Mouse (Mus musculus) stomach, postnatal 0 days (tissue): Measurements from ENCODE around the gene Tcaf3. TPM values are rescaled to one million over a fixed set of nuclear protein-coding genes. Genes with fewer than 3 reads are reported as not detected.

Experiments
- ATAC-seq: fragments of 200-750 bp; cut with Nextera tagmentation; 2 replicates; pipeline ENCODE4 v1.8.0; 2017; ENCODE audit not compliant: low FRiP score, low TSS enrichment
- DNase-seq: peaks from one replicate; pipeline ENCODE4 v3.0.0-alpha.2; 2016; ENCODE audit warnings: low spot score
- H3K27ac ChIP-seq: fragments of 300-500 bp; sonication (generic); replicated peaks from 2 replicates; pipeline ENCODE4 v1.5.1; 2014; ENCODE audit warnings: mild to moderate bottlenecking, control low read depth
- H3K27me3 ChIP-seq: fragments of 300-500 bp; sonication (generic); 2 replicates; pipeline ENCODE4 v1.6.1; 2014; ENCODE audit warnings: low read length; ENCODE audit not compliant: control insufficient read depth, insufficient read depth
- H3K36me3 ChIP-seq: fragments of 300-500 bp; sonication (generic); 2 replicates; pipeline ENCODE4 v1.6.1; 2014; ENCODE audit warnings: low read length, mixed read lengths; ENCODE audit not compliant: control insufficient read depth, insufficient read depth
- H3K4me1 ChIP-seq: fragments of 300-500 bp; sonication (generic); replicated peaks from 2 replicates; pipeline ENCODE4 v1.6.1; 2014; ENCODE audit warnings: antibody characterized with exemption; ENCODE audit not compliant: control insufficient read depth, insufficient read depth
- H3K4me2 ChIP-seq: fragments of 300-500 bp; sonication (generic); replicated peaks from 2 replicates; pipeline ENCODE4 v1.6.1; 2014; ENCODE audit warnings: low read depth, mild to moderate bottlenecking, control low read depth, moderate library complexity
- H3K4me3 ChIP-seq: fragments of 300-500 bp; sonication (generic); 2 replicates; pipeline ENCODE4 v1.5.1; 2014; ENCODE audit warnings: low read depth, low read length, control low read depth
- H3K9ac ChIP-seq: fragments of 300-500 bp; sonication (generic); 2 replicates; pipeline ENCODE4 v1.6.1; 2014; ENCODE audit warnings: mild to moderate bottlenecking, low read length, control low read depth, mixed read lengths
- H3K9me3 ChIP-seq: fragments of 300-500 bp; sonication (generic); 2 replicates; pipeline ENCODE4 v1.6.1; 2016; ENCODE audit warnings: low read length; ENCODE audit not compliant: control insufficient read depth
- CTCF ChIP-seq: IDR thresholded peaks from 2 replicates; pipeline ENCODE4 v1.5.1; 2016; ENCODE audit warnings: antibody characterized with exemption, low read depth, mild to moderate bottlenecking, moderate library complexity
- EP300 ChIP-seq: optimal IDR thresholded peaks from 2 replicates; pipeline ENCODE3; 2016; ENCODE audit warnings: antibody characterized with exemption
- WGBS: fragments of 180-500 bp; shearing (Covaris S2); extraction: QIAGEN DNeasy Blood & Tissue Kit; methylation state at CpG from one replicate; pipeline ENCODE4 v1.1.7; 2014; 5-methylcytosine and 5-hydroxymethylcytosine counted together
- polyA plus RNA-seq: library from polyadenylated mRNA; unstranded; fragments of >200 nt; fragmentation: Nextera tagmentation; extraction: Ambion mirVana; gene quantifications from 2 replicates; pipeline ENCODE4 v1.2.1, GENCODE M21; 2015

Gene Tcaf3
- polyA plus RNA-seq, 1 experiment from 2014 or later: not detected

DNA sequence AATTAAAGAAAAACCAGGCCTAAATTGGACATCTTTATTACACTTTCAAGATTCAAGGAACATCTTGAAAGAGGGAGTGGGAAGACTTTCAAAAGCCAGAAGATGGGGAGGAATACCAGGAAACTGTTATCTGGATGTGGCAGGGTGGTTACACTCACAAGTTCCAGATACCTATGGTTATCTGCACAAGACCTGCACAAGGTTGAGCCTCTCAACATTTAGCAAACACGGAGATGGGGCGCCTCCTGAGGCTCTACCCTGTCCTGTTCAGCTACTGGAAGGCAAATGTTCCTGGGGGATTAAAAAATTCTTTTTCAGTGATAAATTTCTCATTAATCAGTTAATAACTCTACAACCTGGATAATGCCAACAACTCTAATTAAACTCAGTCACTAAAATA, 20.1 kb downstream of the Tcaf3 start:
- DNase-seq (no peak), ATAC-seq (no peak)
- H3K4me3 ChIP-seq: no peak overlapping the region
- no peaks in the 10 kb centered on the region for H3K36me3 ChIP-seq
- no peak overlapping the region for H3K9ac ChIP-seq
- H3K4me2 ChIP-seq: no peak overlapping the region
- H3K4me1 ChIP-seq: no peaks in the 10 kb centered on the region
- TF ChIP-seq EP300: no peak
- no peak overlapping the region for H3K27ac ChIP-seq
- H3K9me3 ChIP-seq: no peaks in the 10 kb centered on the region
- 95% methylated on average over 2 of the region's 2 CpGs for WGBS
- no peaks in the 10 kb centered on the region for H3K27me3 ChIP-seq

DNA sequence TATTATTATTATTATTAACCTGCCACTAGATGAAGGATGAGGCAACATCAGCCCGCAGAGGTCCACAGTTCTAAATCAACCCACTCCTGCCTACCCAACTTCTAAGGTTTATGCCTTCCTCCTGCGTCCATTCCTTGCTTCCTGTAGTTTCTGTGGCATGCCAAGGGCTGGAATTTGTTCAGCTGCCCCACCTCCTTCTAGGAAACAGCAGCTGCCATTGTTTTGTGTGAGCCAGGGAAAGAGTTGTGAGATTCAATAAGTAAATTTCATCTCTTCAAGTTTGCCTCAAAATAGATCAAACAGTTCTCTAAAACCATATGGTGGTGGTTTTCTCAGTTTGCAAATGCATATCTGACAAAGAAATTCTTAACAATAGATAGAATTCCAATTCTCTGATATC, 29.3 kb downstream of the Tcaf3 start:
- H3K4me1 ChIP-seq: no peaks in the 10 kb centered on the region
- no peak for TF ChIP-seq CTCF
- TF ChIP-seq EP300: no peak
- 76% methylated on average over 2 of the region's 2 CpGs for WGBS
- no peak overlapping the region for H3K4me2 ChIP-seq
- no peaks in the 10 kb centered on the region for H3K36me3 ChIP-seq
- H3K9ac ChIP-seq: no peak overlapping the region
- ATAC-seq (no peak), DNase-seq (no peak)
- no peaks in the 10 kb centered on the region for H3K9me3 ChIP-seq
- H3K27me3 ChIP-seq: no peaks in the 10 kb centered on the region
- no peak overlapping the region for H3K4me3 ChIP-seq
- H3K27ac ChIP-seq: no peak overlapping the region

DNA sequence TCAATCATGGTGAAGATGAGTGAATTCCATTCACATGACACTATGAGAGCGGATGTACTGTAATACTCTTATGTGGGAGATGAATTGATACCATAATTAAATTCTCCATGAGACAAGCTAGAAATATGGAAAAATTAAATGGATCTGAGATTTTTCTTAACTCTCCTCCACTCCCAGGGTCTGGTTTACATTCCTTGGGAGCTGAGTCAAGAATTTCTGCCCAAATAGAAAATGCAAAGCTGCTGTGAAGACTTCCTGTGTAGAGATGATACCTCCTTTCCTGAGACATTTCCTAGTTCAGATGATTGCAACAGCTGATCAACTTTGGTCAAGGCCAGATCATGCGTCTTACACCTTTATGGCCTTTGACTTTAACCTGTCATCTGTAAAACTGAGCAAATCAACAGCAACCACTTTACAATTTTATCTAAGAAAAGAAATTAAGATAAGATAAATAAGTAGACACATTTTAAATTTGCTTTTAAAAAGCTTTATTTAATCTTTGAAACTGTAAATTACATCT, 31.4 kb downstream of the Tcaf3 start:
- DNase-seq: no peak
- H3K27me3 ChIP-seq: no peaks in the 10 kb centered on the region
- 70% methylated on average over 2 of the region's 2 CpGs for WGBS
- H3K4me2 ChIP-seq: no peak overlapping the region
- no peak overlapping the region for H3K4me3 ChIP-seq
- no peaks in the 10 kb centered on the region for H3K9me3 ChIP-seq
- H3K36me3 ChIP-seq: no peaks in the 10 kb centered on the region
- ATAC-seq: no peak
- no peak for TF ChIP-seq CTCF
- no peaks in the 10 kb centered on the region for H3K4me1 ChIP-seq
- no peak overlapping the region for H3K27ac ChIP-seq
- no peak overlapping the region for H3K9ac ChIP-seq

DNA sequence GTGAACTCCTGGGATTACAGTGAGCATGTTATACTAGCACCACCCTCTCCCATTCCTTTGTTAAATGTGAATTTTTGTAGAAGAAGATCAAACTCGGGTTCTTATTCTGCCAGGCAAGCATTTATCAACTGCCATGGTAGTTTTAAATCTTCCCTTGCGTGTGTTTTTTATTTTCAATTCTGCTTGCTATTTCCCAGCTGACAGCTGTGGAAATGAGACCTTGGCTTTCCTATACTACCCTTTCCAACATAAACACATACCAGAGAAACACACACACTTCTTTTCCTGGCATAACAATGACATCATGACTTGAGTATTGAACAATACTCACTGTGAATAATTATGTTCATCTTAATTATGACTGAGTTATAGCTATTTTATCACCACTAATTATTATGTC, 35.2 kb downstream of the Tcaf3 start:
- Histone ChIP-seq H3K4me3 (no peak overlapping the region), H3K27ac (no peak overlapping the region), H3K4me2 (no peak overlapping the region), H3K27me3 (no peaks in the 10 kb centered on the region), H3K4me1 (no peaks in the 10 kb centered on the region), H3K9me3 (no peaks in the 10 kb centered on the region), H3K36me3 (no peaks in the 10 kb centered on the region), H3K9ac (no peak overlapping the region)
- no peak for DNase-seq
- no peak for TF ChIP-seq EP300
- no peak for TF ChIP-seq CTCF
- no peak for ATAC-seq
- WGBS: 32% methylated on average over 2 of the region's 2 CpGs

DNA sequence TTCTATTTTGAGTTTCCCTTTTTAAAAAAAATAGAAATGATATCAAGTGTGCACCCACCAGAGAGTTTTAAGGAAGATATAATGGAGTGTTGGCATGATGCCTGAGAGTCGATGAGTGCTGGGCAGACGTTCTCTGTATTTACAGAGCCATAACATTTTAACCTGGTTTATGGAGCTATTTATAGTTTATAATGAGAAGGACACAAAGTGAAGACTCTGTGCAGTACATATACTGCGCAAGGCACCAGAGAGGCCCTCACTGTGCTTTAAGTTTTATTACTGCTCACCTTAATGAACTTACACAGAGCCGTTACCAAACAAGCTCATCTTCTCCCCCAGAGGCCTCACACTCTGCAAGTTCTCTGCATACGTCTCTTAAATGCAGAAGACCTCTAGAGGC, 36.6 kb downstream of the Tcaf3 start:
- no peaks in the 10 kb centered on the region for H3K9me3 ChIP-seq
- no peak for TF ChIP-seq CTCF
- no peak for TF ChIP-seq EP300
- H3K4me1 ChIP-seq: no peaks in the 10 kb centered on the region
- DNase-seq: no peak
- no peak overlapping the region for H3K27ac ChIP-seq
- H3K27me3 ChIP-seq: no peaks in the 10 kb centered on the region
- H3K36me3 ChIP-seq: no peaks in the 10 kb centered on the region
- no peak overlapping the region for H3K9ac ChIP-seq
- ATAC-seq: no peak
- no peak overlapping the region for H3K4me2 ChIP-seq
- 54% methylated on average over 5 of the region's 5 CpGs for WGBS
- H3K4me3 ChIP-seq: no peak overlapping the region

DNA sequence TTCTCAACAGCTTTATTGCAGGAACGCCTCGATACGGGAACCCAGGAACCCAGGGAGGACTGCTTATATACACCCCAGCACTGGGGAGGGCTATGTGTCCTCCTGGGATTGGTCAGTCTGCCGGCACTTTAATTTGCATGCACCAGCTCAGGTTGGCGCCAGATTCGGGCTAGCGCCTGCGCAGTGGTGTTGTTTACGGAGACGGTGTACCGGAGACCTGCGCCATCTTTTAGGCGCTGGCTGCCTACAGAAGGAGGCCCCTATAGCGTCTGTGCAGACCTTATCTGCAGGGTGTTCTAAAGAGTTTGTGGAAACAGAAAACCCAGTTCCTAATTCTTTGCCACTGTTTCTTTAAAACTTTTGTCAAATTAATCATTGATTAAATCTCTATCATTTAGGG, 38.9 kb downstream of the Tcaf3 start:
- H3K27me3 ChIP-seq: no peaks in the 10 kb centered on the region
- WGBS: 93% methylated on average over 14 of the region's 14 CpGs
- H3K27ac ChIP-seq: no peak overlapping the region
- H3K9me3 ChIP-seq: no peaks in the 10 kb centered on the region
- TF ChIP-seq EP300 (no peak), CTCF (no peak)
- H3K4me3 ChIP-seq: no peak overlapping the region
- DNase-seq (no peak), ATAC-seq (no peak)
- H3K9ac ChIP-seq: no peak overlapping the region
- no peaks in the 10 kb centered on the region for H3K4me1 ChIP-seq
- no peak overlapping the region for H3K4me2 ChIP-seq
- H3K36me3 ChIP-seq: no peaks in the 10 kb centered on the region

DNA sequence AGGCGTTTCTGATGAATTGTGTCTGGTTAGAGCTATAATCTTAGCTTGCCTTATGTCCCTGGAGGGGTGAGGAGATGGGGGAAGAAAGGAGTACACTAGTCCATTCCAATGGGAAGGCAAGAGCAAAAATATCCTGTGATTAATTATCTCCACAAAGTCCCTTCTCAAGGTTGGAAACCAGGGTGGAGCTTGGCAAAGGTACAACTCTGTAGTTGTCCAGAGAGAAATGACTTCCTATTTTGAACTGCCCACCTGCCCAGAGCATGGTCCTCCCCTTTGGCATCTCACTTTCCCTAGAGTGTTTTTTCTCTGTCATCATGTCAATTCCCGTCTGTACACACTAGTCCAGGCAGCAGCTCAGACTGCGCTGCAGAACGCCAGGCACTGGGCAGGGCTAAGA, 50.0 kb downstream of the Tcaf3 start, which contains the start of gene Olfr455:
Gene Olfr455, minus strand, starts transcription at position 127 of the 400 bp plus-strand sequence.
- no peak for DNase-seq

More for the DNA sequence above, 50.0 kb downstream of the Tcaf3 start, which contains the start of gene Olfr455:
- 77% methylated on average over 4 of the region's 4 CpGs for WGBS
- TF ChIP-seq EP300 (no peak), CTCF (no peak)
- H3K9ac ChIP-seq: no peak within 1 kb of the TSS
- H3K27ac ChIP-seq: no peak within 1 kb of the TSS
- H3K36me3 ChIP-seq: no peaks in the 10 kb centered on the region
- no peak for ATAC-seq
- no peaks in the 10 kb centered on the region for H3K4me1 ChIP-seq
- no peaks in the 10 kb centered on the region for H3K9me3 ChIP-seq
- no peaks in the 10 kb centered on the region for H3K27me3 ChIP-seq
- no peak within 1 kb of the TSS for H3K4me3 ChIP-seq
- H3K4me2 ChIP-seq: no peak within 1 kb of the TSS
